Mouse (Mus musculus) c-Kit-positive CD71-negative TER-119-negative erythroid progenitor cells, embryonic 14.5 days (primary cell): ENCODE data around the gene BC051142.
"Not testable (repeated sequence)": the region's sequence is repeated elsewhere in the genome, so short reads cannot be mapped to it uniquely, and the experiment has no call there.

Experiments
- DNase-seq: peaks from one replicate; pipeline ENCODE4 v3.0.0-alpha.2; 2013; ENCODE audit warnings: low read depth

The BC051142 gene

GRCm38 (mm10) chr17:34398058-34398710 lies 436 bp upstream of the BC051142 start:
- DNase-seq: peak; percentile 78

DNA sequence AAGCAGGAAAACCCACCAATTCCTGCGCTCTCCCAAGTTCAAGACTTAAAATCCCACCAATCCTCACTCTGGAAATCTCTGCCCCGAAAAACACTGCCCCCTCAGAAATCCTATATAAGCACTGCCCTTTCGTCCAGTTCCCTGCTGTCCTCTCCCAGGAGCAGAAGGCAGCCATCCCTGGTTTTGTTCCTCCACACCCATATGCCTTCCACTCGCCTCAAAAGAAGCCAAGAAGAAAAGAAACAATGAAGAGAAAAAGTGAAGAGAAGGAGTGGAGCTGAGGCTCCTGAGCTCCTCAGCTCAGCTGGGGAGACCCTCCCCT lies 735 bp downstream of the BC051142 start:
- no peak for DNase-seq

GRCm38 (mm10) chr17:34411117-34411516 lies 12.5 kb downstream of the BC051142 start:
- DNase-seq: peak; percentile 58

GRCm38 (mm10) chr17:34420014-34420413 lies 21.4 kb downstream of the BC051142 start:
- DNase-seq: no peak

DNA sequence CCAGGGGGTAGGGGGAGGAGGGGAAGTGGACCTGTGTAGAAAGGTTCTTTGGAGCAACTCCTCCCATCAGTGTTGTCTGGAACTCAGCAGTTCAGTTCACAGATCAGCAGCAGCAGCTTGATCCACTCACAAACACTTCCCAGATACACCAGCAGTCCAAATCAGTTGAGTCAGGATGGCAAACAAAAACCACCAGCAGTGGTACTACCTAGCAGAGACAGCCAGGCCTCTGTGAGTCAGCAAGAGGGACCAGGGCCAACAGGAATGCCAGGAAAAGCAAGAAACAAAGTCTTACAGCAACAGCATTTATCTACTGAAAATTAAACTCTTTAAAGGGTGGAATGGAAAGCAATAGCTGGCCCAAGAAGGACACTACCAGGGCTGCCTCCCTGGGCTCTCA lies 29.0 kb downstream of the BC051142 start:
- DNase-seq: no peak

GRCm38 (mm10) chr17:34437120-34437519 lies 38.5 kb downstream of the BC051142 start:
- DNase-seq: no peak

- DNase-seq: no peak
Measured at GRCm38 (mm10) chr17:34437606-34438005, 39.0 kb downstream of the BC051142 start.

DNA sequence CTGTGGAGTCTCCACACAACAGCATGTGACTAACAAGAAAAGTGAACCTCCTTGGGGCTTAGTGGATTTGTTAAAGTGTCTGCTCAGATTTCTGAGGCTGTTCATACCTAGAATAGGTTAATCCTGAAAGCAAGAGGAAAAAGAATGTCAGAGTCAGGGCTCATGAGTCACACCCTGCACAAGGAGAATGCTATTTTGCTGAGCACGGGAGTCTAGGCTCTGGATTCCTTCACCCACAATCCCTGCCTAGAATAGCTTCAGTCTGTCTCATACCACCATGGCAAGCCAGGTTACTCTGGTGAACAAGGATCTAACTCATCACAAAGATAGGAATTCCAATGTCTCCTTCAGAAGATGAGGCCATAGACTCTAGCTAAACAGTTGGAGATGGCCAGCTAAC lies 40.0 kb downstream of the BC051142 start:
- no peak for DNase-seq

GRCm38 (mm10) chr17:34439795-34440194 lies 41.2 kb downstream of the BC051142 start:
- DNase-seq: no peak

DNA sequence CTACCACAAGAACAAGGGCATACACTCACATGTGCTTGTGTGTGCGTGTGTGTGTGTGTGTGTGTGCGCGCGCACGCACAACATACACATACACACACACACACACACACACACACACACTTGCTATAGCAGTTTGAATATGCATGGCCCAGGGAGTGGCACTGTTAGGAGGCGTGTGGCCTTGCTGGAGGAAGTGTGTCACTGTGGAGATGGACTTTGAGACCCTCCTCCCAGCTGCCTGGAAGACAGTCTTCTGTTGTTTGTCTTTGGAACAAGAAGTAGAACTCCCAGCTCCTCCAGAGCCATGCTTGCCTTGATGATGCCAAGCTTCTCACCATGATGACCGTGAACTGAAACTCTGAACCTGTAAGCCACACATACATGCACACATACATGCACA lies 43.4 kb downstream of the BC051142 start:
- no peak for DNase-seq

DNA sequence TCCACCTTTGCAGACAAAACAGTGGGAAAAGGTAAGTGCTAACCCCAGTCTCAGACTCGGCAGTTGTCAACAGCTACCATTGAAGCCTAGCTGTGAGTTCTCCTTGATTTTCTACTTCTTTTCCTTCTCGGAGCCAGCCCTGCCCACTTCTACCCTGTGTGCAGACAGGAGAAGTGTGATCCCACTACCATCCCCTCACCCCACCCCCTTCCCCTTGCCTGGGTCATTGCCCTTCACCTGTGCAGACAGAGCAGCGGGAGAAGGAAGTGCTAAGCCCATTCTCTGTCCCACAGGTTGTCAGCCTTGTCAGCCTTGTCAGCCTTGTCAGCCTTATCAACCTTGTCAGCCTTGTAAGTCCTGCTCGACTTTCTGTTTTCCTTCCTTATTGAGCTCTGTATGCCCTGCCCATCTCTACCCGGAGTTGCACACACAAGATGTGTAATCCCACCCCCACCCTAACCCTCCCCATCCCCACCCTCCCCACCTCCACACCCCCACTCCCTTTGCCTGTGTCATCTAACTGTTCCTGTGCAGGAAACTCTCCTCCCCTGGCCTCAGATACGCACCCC lies 49.9 kb downstream of the BC051142 start:
- no peak for DNase-seq

DNA sequence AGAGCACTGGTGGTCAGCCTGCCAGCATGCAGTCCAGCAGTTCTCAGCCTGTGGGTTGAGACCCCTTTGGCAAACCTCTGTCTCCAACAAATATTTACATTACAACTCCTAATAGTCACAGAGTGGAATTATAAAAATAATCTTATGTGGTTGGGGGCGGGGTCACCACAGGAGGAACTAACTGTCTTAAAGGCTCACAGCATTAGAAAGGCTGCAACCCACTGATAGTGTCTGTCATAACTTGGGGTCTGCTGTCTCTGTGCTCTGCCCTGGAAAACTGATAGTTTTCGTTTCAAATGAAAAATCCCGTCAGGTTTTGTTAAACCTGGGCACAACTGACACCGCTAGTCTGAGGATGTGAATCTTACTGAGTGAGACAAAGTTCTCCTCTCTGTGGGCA lies 59.0 kb downstream of the BC051142 start:
- no peak for DNase-seq

GRCm38 (mm10) chr17:34459255-34459654 lies 60.6 kb downstream of the BC051142 start:
- DNase-seq: no peak

GRCm38 (mm10) chr17:34465906-34466305 lies 67.3 kb downstream of the BC051142 start:
- DNase-seq: not testable (repeated sequence)

- no peak for DNase-seq
Measured at GRCm38 (mm10) chr17:34470491-34470890, 71.9 kb downstream of the BC051142 start.

DNA sequence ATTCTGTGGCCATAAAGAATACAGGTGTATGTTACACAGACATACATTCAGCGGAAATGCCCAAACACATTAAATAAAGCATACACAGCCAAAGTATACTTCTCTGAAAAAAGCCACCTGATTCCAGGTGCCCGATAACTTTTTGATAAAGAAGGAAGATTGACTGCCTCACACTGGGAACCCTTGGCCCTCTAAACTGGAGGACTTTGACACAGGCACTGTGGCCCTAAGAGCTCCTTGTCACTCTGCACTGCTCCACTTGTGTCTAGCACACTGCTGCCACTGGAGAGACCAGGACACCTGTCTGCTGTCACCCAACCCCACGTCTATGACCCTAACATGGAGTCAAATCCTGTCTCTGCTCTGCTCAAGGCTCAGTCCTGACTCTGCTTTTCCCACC lies 76.4 kb downstream of the BC051142 start:
- no peak for DNase-seq

- no peak for DNase-seq
Measured at GRCm38 (mm10) chr17:34476427-34476826, 77.8 kb downstream of the BC051142 start.

- DNase-seq: not testable (repeated sequence)
Measured at GRCm38 (mm10) chr17:34477238-34478013, 78.8 kb downstream of the BC051142 start, which contains the start of gene Btnl4. Btnl4 (minus strand) TSS chr17:34477318.

DNA sequence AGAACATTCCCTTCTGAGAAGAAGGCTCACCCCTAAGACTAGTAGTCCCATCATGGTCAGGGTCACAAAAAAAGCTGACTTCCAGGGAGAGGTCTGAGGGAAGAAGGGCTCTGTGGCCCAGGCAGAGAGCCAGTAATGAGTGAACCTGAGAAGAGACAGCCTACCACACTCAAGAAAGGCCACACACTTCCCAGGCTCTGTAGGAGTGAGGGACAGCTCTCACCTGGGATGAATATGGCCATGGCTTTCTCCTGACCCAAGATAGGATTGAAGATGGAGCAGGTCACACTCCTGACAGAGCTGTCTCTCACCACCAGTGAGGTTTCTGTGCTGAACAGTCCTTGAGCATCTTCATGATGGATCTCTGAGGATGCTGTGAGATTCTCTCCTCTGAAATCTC lies 94.2 kb downstream of the BC051142 start:
- no peak for DNase-seq

- not testable (repeated sequence) for DNase-seq
Measured at GRCm38 (mm10) chr17:34495156-34495555, 96.5 kb downstream of the BC051142 start.

DNA sequence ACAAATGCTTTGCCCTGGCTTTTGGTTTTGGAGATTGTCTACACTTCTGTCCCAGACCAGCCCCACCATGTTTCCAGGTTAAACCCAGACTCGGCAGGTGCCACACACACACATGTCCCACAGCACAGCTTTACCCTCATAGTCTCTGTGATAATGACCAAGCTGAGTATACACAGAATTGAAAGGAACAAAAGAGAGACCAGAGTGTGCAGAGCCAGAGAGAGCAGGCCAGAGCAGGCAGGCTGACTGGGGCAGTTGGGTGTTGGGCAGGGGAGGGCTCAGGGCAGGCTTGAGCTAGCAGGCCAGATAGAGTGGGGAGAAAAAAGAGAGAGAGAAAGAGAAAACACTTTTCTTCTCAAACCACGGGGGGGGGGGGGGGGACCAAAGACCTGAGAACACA lies 97.9 kb downstream of the BC051142 start:
- no peak for DNase-seq

GRCm38 (mm10) chr17:34497319-34497718 lies 98.7 kb downstream of the BC051142 start:
- not testable (repeated sequence) for DNase-seq

- not testable (repeated sequence) for DNase-seq
Measured at GRCm38 (mm10) chr17:34497726-34498125, 99.1 kb downstream of the BC051142 start.
